Mouse (Mus musculus): ENCODE measurements around the gene Smndc1. TPM values are rescaled to one million over a fixed set of nuclear protein-coding genes. Genes with fewer than 3 reads are reported as not detected.
"Not testable (repeated sequence)": the region's sequence is repeated elsewhere in the genome, so short reads cannot be mapped to it uniquely, and the experiment has no call there.

Gene Smndc1
- total and polyA plus RNA-seq, 2 experiments from 2014 or later = 9.0 to 32.0 TPM

DNA sequence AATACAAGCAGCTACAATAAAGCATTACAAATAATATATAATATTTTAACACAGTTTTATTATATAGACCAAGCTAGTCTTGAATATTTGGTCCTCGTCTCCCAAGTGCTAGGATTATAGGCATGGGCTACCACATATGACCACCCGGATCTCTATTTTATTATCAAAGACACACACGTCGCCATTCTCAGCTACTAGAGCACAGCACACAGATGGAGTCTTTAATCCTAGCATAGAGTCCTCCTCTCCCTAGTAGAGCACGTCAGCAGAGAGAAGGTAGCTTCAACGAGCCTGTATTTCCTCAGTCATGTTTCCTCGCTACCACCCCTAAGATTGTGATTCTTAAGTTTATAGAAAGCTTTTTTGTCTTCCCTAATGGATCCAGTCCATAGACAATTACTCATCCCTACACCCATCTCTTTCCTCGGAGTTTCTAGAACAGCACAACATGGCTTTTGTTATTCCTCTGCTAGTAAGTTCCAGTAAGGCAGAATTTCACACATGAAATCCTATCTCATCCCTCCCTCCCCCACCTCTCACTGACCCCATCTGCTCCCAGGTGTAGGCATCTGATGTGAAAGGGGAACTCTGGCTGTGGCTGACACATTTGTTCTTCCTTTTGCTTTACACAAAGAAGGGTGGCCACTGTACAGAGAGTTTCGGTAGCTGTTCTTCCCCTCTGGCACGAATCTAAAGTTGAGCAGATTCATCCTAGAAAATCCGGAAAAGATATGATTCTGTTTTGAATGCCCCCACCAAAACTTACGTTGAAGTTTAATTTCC lies 7.3 kb upstream of the Smndc1 start:
- Histone ChIP-seq H3K27ac (ENCODE audit: low read depth) (no peak overlapping the region), H3K4me1 (ENCODE audit: control insufficient read depth, insufficient read depth) (no peaks in the 10 kb centered on the region), H3K9me3 (replicated peaks; ENCODE audit: control insufficient read depth, low read length) (no peaks in the 10 kb centered on the region), H3K36me3 (replicated peaks; ENCODE audit: control insufficient read depth, insufficient read depth, low read length) (no peaks in the 10 kb centered on the region), H3K27me3 (ENCODE audit: control insufficient read depth, insufficient read depth, low read length) (no peaks in the 10 kb centered on the region), H3K4me2 (ENCODE audit: low read depth, low read length) (no peak overlapping the region), H3K4me3 (ENCODE audit: low read depth, low read length) (no peak overlapping the region), H3K9ac (replicated peaks; ENCODE audit: low read depth, low read length) (no peak overlapping the region)
- TF ChIP-seq EP300 (IDR thresholded peaks at IDR 0.05; ENCODE audit: low read depth) (no peak), CTCF (IDR thresholded peaks at IDR 0.05; ENCODE audit: low read depth) (no peak)
- ATAC-seq (ENCODE audit: insufficient read depth, low read depth) = no peak
- WGBS = 71% methylated on average over 12 of the region's 12 CpGs
- no peak for DNase-seq (ENCODE audit: low spot score)

DNA sequence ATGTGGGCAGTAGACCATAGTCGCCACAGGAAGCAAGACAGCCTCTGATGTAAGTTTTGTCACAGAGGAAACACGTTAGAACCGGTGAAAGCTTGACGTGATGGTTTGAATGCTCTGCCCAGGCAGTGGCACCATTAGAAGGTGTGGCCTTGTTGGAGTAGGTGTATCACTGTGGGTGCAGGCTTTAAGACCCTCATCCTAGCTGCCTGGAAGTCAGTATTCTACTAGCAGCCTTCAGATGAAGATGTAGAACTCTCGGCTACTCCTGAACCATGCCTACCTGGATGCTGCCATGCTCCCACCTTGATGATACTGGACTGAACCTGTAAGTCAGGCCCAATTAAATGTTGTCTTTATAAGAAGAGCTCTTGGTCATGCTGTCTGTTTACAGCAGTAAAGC lies 5.4 kb upstream of the Smndc1 start:
- H3K27ac ChIP-seq (ENCODE audit: low read depth); H3K9ac ChIP-seq (replicated peaks; ENCODE audit: low read depth, low read length); H3K4me3 ChIP-seq (ENCODE audit: low read depth, low read length); H3K27me3 ChIP-seq (ENCODE audit: control insufficient read depth, insufficient read depth, low read length); DNase-seq (ENCODE audit: low spot score); H3K9me3 ChIP-seq (replicated peaks; ENCODE audit: control insufficient read depth, low read length); ATAC-seq (ENCODE audit: insufficient read depth, low read depth); H3K4me2 ChIP-seq (ENCODE audit: low read depth, low read length); H3K4me1 ChIP-seq (ENCODE audit: control insufficient read depth, insufficient read depth); H3K36me3 ChIP-seq (replicated peaks; ENCODE audit: control insufficient read depth, insufficient read depth, low read length): not testable (repeated sequence)
- WGBS = 60% methylated on average over 5 of the region's 5 CpGs

DNA sequence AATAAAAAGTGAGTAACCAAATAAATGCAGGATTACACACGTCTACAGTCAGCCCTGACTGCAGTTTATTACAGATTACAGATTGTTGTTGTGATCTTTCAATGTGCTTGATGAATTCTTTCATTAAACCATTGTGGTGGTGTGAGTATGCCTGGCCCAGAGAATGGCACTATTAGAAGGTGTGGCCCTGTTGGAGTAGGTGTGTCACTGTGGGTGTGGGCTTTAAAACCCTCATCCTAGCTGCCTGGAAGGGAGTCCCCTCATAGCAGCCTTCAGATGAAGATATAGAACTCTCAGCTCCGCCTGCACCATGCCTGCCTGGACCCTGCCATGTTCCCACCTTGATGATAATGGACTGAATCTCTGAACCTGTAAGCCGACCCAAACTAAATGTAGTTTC lies 4.6 kb upstream of the Smndc1 start:
- H3K27ac ChIP-seq (ENCODE audit: low read depth); H3K9ac ChIP-seq (replicated peaks; ENCODE audit: low read depth, low read length); ATAC-seq (ENCODE audit: insufficient read depth, low read depth); DNase-seq (ENCODE audit: low spot score); H3K27me3 ChIP-seq (ENCODE audit: control insufficient read depth, insufficient read depth, low read length); H3K4me2 ChIP-seq (ENCODE audit: low read depth, low read length); H3K9me3 ChIP-seq (replicated peaks; ENCODE audit: control insufficient read depth, low read length); H3K36me3 ChIP-seq (replicated peaks; ENCODE audit: control insufficient read depth, insufficient read depth, low read length); H3K4me3 ChIP-seq (ENCODE audit: low read depth, low read length); H3K4me1 ChIP-seq (ENCODE audit: control insufficient read depth, insufficient read depth): not testable (repeated sequence)
- WGBS = 73% methylated on average over 3 of the region's 3 CpGs

DNA sequence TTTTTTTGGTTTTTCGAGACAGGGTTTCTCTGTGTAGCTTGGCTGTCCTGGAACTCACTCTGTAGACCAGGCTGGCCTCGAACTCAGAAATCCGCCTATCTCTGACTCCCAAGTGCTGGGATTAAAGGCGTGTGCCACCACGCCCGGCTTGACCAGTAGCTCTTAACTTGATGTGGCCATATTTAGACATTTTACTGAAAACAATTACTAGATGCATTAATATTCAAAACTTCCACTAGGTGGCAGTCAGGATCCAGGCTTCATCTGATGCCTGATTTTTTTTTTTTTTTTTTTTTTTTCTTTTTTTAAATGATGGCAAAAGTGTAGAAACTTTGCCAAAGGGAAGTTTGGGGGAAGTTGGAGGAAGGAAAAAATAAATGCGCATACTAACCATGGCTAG lies 4.2 kb upstream of the Smndc1 start:
- Histone ChIP-seq H3K36me3 (replicated peaks; ENCODE audit: control insufficient read depth, insufficient read depth, low read length) (no peaks in the 10 kb centered on the region), H3K9ac (replicated peaks; ENCODE audit: low read depth, low read length) (no peak overlapping the region; the same call in 1 of the 2 replicates), H3K4me3 (ENCODE audit: low read depth, low read length) (no peak overlapping the region), H3K4me1 (ENCODE audit: control insufficient read depth, insufficient read depth) (0 out of 2 replicates have a peak, but pooled peaks cover 5% of the 10 kb centered on the region), H3K4me2 (ENCODE audit: low read depth, low read length) (peak overlapping the region; percentile 18; the same call in 1 of the 2 replicates), H3K27me3 (ENCODE audit: control insufficient read depth, insufficient read depth, low read length) (no peaks in the 10 kb centered on the region), H3K27ac (ENCODE audit: low read depth) (no peak overlapping the region), H3K9me3 (replicated peaks; ENCODE audit: control insufficient read depth, low read length) (no peaks in the 10 kb centered on the region)
- ATAC-seq (ENCODE audit: insufficient read depth, low read depth) (no peak), DNase-seq (ENCODE audit: low spot score) (peak; percentile 73)
- 11% methylated on average over 7 of the region's 7 CpGs for WGBS
- TF ChIP-seq EP300 (IDR thresholded peaks at IDR 0.05; ENCODE audit: low read depth) (no peak), CTCF (IDR thresholded peaks at IDR 0.05; ENCODE audit: low read depth) (peak; percentile 69)

DNA sequence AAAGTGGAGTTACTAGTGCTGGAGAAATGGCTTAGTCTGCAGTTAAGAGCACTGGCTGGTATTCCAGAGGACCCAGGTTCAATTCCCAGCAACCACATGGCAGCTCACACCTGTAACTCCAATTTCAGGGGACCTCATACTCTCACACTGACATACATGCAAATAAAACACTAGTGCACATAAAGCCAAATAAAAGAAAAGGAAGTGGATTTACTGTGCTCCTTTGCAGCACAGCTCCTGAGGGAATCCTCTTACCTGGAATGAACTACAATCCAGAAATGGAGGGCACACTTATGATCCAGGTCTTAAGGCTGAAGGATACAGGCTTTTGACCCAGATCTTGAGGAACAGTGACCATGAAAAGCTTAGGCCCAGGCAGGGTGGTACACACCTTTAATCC lies 3.3 kb upstream of the Smndc1 start:
- Histone ChIP-seq H3K4me3 (ENCODE audit: low read depth, low read length) (no peak overlapping the region), H3K27me3 (ENCODE audit: control insufficient read depth, insufficient read depth, low read length) (no peaks in the 10 kb centered on the region), H3K27ac (ENCODE audit: low read depth) (no peak overlapping the region), H3K9me3 (replicated peaks; ENCODE audit: control insufficient read depth, low read length) (no peaks in the 10 kb centered on the region), H3K9ac (replicated peaks; ENCODE audit: low read depth, low read length) (no peak overlapping the region), H3K4me1 (ENCODE audit: control insufficient read depth, insufficient read depth) (peaks cover 10% of the 10 kb centered on the region; the same call in 1 of the 2 replicates), H3K36me3 (replicated peaks; ENCODE audit: control insufficient read depth, insufficient read depth, low read length) (peaks cover 5% of the 10 kb centered on the region; the same call in 1 of the 2 replicates), H3K4me2 (ENCODE audit: low read depth, low read length) (no peak overlapping the region)
- TF ChIP-seq EP300 (IDR thresholded peaks at IDR 0.05; ENCODE audit: low read depth) (no peak), CTCF (IDR thresholded peaks at IDR 0.05; ENCODE audit: low read depth) (no peak)
- ATAC-seq (ENCODE audit: insufficient read depth, low read depth) = no peak
- DNase-seq (ENCODE audit: low spot score) = no peak

DNA sequence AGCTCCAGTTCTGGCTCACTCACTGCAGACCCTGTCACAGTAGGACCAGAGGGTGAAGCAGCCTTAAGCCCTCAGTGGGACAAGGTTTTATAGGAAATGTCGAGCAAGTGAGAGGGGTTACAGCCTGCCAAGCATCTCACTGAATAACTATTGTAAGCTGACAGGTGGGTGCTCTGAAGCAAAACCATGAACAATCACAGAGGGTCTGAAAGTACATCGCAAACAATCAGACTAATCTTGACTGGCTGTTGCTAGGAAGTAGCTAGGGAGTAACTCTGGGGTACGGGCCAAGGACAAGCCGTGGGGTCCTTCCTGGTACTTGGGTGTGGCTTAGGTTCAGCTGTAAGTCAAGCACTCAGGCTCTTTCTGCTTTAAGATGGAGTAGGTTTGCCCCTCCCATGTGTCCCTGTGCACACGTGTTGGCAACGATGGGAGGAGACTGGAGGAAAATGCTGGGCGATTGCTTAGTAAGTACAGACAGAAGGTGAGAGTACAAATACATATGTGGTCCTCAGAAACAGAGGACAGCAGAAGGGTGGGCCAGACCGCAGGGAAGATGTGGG lies 2.5 kb upstream of the Smndc1 start:
- ATAC-seq (ENCODE audit: insufficient read depth, low read depth) = no peak
- Histone ChIP-seq H3K4me3 (ENCODE audit: low read depth, low read length) (no peak overlapping the region), H3K36me3 (replicated peaks; ENCODE audit: control insufficient read depth, insufficient read depth, low read length) (peaks cover 12% of the 10 kb centered on the region), H3K9me3 (replicated peaks; ENCODE audit: control insufficient read depth, low read length) (no peaks in the 10 kb centered on the region), H3K4me2 (ENCODE audit: low read depth, low read length) (no peak overlapping the region), H3K27me3 (ENCODE audit: control insufficient read depth, insufficient read depth, low read length) (no peaks in the 10 kb centered on the region), H3K27ac (ENCODE audit: low read depth) (no peak overlapping the region), H3K4me1 (ENCODE audit: control insufficient read depth, insufficient read depth) (peaks cover 10% of the 10 kb centered on the region; the same call in 1 of the 2 replicates), H3K9ac (replicated peaks; ENCODE audit: low read depth, low read length) (no peak overlapping the region)
- no peak for DNase-seq (ENCODE audit: low spot score)
- 61% methylated on average over 8 of the region's 8 CpGs for WGBS
- TF ChIP-seq EP300 (IDR thresholded peaks at IDR 0.05; ENCODE audit: low read depth) = no peak
- no peak for TF ChIP-seq CTCF (IDR thresholded peaks at IDR 0.05; ENCODE audit: low read depth)
